Mouse (Mus musculus): Measurements from ENCODE around the gene Pex14. TPM values are rescaled to one million over a fixed set of nuclear protein-coding genes. Genes with fewer than 3 reads are reported as not detected.
A peak's percentile ranks its signal among the peaks of the same experiment; 100 is the strongest.

Gene Pex14
- polyA plus RNA-seq, 1 experiment from 2014 or later = 53.9 TPM

DNA sequence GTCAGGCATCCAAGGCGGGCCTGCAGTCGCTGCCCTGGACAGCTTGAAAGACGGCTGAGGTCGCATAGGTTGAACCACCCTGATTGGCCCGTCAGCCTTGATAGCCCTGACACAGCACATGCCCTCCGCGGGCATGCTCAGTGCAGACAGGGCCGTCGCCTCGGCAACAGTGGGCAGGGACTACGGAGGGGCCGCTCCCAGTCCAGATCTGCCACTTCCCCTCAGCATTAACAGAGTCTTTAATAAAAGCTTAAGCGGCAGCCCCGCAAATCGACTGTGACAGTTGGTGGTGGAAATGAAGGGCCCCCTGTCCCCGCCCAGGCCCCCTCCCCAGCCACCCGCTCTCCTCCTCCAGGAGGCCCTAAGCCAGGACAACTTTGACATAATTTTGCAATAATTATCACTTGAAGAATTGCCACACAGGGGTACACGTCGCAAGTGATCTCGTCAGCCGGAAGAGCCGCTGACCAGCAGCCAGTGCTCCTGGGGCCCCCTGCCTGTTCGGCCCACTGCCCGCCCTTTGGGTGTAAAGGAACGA, 158.9 kb downstream of the Pex14 start:
- peaks cover 21% of the 10 kb centered on the region for H3K4me1 ChIP-seq
- ATAC-seq (ENCODE audit: low FRiP score, low read depth) = peak; percentile 97
- H3K27me3 ChIP-seq = peaks cover 93% of the 10 kb centered on the region
- peak overlapping the region; percentile 45 for H3K4me2 ChIP-seq (replicated peaks)
- peak overlapping the region; percentile 30 for H3K27ac ChIP-seq (replicated peaks)
- no peaks in the 10 kb centered on the region for H3K9me3 ChIP-seq
- H3K36me3 ChIP-seq = no peaks in the 10 kb centered on the region
- peak overlapping the region; percentile 16; the same call in 1 of the 2 replicates for H3K9ac ChIP-seq (replicated peaks)
- 6% methylated on average over 24 of the region's 25 CpGs for WGBS
- no peak overlapping the region for H3K4me3 ChIP-seq

DNA sequence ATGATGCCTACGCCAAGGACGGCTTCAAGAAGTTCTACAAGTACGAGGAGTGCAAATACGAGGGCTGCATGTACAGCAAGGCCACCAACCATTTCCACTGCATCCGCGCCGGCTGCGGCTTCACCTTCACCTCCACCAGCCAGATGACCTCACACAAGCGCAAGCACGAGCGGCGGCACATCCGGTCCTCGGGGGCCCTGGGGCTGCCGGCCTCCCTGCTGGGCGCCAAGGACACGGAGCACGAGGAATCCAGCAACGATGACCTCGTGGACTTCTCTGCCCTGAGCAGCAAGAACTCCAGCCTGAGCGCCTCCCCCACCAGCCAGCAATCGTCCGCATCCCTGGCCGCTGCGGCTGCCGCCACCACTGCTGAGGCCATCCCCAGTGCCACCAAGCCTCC, 161.1 kb downstream of the Pex14 start:
- Histone ChIP-seq H3K27me3 (peaks cover 93% of the 10 kb centered on the region), H3K9ac (replicated peaks) (no peak overlapping the region), H3K4me3 (no peak overlapping the region), H3K4me2 (replicated peaks) (no peak overlapping the region), H3K36me3 (no peaks in the 10 kb centered on the region), H3K4me1 (peaks cover 33% of the 10 kb centered on the region), H3K27ac (replicated peaks) (no peak overlapping the region), H3K9me3 (no peaks in the 10 kb centered on the region)
- ATAC-seq (ENCODE audit: low FRiP score, low read depth) = no peak
- WGBS = 91% methylated on average over 26 of the region's 26 CpGs

DNA sequence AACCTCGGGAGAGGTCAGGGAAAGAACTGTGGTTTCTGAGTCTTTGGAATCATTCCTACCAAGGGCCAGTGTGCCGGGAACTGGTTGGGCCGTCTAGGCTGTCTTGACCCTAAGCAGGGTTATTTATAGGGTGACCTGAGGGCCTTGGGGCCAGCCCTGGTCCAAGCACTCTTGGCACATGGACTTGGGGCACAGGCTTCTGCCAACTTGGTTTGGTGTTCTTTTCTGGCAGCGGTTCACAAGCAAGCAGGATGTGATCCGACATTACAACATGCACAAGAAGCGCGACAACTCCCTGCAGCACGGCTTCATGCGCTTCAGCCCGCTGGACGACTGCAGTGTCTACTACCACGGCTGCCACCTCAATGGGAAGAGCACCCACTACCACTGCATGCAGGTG, 162.9 kb downstream of the Pex14 start:
- no peaks in the 10 kb centered on the region for H3K36me3 ChIP-seq
- no peaks in the 10 kb centered on the region for H3K9me3 ChIP-seq
- WGBS = 91% methylated on average over 12 of the region's 12 CpGs
- H3K4me2 ChIP-seq (replicated peaks) = no peak overlapping the region
- H3K27me3 ChIP-seq = peaks cover 92% of the 10 kb centered on the region
- ATAC-seq (ENCODE audit: low FRiP score, low read depth) = no peak
- peaks cover 33% of the 10 kb centered on the region for H3K4me1 ChIP-seq
- no peak overlapping the region for H3K4me3 ChIP-seq
- no peak overlapping the region for H3K27ac ChIP-seq (replicated peaks)
- H3K9ac ChIP-seq (replicated peaks) = no peak overlapping the region

DNA sequence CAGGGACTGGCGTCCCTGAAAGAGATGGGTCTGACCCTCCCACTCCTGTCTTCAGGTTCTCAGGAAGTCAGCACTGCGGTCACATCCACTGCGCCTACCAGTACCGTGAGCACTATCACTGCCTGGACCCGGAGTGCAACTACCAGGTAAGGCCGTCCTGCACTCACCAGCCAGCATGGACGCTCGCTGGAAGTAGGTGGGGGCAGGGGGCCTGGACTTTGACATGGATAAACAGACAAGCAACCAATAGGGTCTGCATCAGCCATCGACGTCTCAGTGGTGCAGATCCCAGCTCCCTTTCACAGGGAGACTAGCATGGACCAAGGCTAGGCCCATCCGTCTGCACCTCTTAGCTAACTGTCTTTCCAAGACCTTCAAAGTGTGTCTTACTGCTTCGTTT, 163.6 kb downstream of the Pex14 start:
- H3K36me3 ChIP-seq = no peaks in the 10 kb centered on the region

DNA sequence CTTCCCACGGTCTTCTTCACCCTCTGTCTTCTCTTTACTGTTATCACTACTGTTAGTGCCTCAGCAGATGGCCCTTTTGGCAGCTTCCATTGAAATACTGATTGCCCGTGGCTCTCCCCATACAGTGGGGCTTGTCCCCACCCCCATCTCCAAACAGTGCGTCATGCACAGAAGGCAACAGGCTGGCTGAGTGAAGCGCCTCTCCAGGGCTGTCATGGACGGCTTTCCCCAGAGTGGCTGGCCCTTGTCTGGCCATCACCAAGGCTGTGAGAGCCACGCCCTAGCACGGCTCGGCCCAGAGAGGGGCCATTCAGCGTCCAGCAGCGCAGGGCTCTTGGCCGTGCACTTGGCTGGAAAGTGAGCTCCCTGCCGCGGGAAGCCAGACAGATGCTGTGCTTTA, 164.5 kb downstream of the Pex14 start:
- peaks cover 30% of the 10 kb centered on the region for H3K4me1 ChIP-seq
- H3K4me3 ChIP-seq = no peak overlapping the region
- H3K9me3 ChIP-seq = no peaks in the 10 kb centered on the region
- H3K9ac ChIP-seq (replicated peaks) = no peak overlapping the region
- H3K4me2 ChIP-seq (replicated peaks) = no peak overlapping the region
- 0 out of 2 replicates have a peak overlapping the region, but pooled peaks have one; percentile 8 for H3K27ac ChIP-seq (replicated peaks)
- H3K27me3 ChIP-seq = peaks cover 98% of the 10 kb centered on the region
- ATAC-seq (ENCODE audit: low FRiP score, low read depth) = peak; percentile 31; the same call in 1 of the 2 replicates
- H3K36me3 ChIP-seq = no peaks in the 10 kb centered on the region
- WGBS = 53% methylated on average over 13 of the region's 13 CpGs

More for the DNA sequence above, 163.6 kb downstream of the Pex14 start:
- H3K4me3 ChIP-seq = no peak overlapping the region
- no peak for ATAC-seq (ENCODE audit: low FRiP score, low read depth)
- peaks cover 93% of the 10 kb centered on the region for H3K27me3 ChIP-seq
- H3K9me3 ChIP-seq = no peaks in the 10 kb centered on the region
- H3K27ac ChIP-seq (replicated peaks) = no peak overlapping the region
- H3K9ac ChIP-seq (replicated peaks) = no peak overlapping the region
- H3K4me2 ChIP-seq (replicated peaks) = no peak overlapping the region
- peaks cover 31% of the 10 kb centered on the region for H3K4me1 ChIP-seq
- WGBS = 90% methylated on average over 12 of the region's 12 CpGs

DNA sequence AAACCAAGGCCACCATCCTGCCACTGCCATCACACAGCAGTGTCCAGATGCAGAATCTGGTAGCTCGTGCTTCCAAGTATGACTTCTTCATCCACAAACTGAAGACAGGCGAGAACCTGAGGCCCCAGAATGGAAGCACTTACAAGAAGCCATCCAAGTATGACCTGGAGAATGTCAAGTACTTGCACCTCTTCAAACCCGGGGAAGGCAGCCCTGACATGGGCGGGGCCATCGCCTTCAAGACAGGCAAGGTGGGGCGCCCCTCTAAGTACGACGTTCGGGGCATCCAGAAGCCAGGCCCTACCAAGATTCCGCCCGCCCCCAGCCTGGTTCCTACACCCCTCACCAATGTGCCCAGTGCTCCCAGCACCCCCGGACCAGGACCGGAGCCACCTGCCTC, 166.6 kb downstream of the Pex14 start:
- ATAC-seq (ENCODE audit: low FRiP score, low read depth) = no peak
- Histone ChIP-seq H3K9me3 (no peaks in the 10 kb centered on the region), H3K36me3 (no peaks in the 10 kb centered on the region), H3K9ac (replicated peaks) (no peak overlapping the region), H3K4me1 (peaks cover 31% of the 10 kb centered on the region), H3K27me3 (peaks cover 98% of the 10 kb centered on the region), H3K4me3 (no peak overlapping the region), H3K4me2 (replicated peaks) (no peak overlapping the region), H3K27ac (replicated peaks) (no peak overlapping the region)
- 86% methylated on average over 13 of the region's 13 CpGs for WGBS

DNA sequence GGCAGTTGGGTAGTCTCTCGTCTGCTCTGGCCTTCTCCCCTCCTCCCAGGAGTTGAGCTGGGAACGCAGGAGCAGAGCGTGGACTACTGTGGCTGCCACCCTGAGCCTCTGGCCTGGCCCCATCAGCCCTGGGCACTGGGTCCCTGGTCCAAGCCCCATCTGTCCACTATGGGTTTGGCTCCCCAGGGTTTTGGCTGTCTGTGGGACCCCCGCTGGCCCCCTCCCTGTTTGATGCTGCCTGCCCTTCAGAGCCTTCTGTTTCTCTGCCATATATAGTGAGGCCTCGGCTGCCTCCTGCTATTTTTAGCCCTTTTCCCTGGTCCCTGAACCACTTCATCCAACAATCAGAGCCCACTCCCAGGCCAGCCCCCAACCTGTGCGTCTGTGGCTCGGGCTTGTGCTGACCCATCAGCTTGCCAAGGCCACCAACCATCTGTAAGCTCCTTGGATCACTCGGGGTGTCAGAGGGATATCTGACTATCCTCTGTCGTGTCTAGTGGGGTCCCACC, 168.9 kb downstream of the Pex14 start:
- Histone ChIP-seq H3K4me1 (peaks cover 48% of the 10 kb centered on the region), H3K27me3 (peaks cover 98% of the 10 kb centered on the region), H3K27ac (replicated peaks) (no peak overlapping the region), H3K36me3 (no peaks in the 10 kb centered on the region), H3K9me3 (no peaks in the 10 kb centered on the region), H3K4me2 (replicated peaks) (no peak overlapping the region), H3K4me3 (no peak overlapping the region), H3K9ac (replicated peaks) (no peak overlapping the region)
- 61% methylated on average over 9 of the region's 9 CpGs for WGBS
- no peak for ATAC-seq (ENCODE audit: low FRiP score, low read depth)

DNA sequence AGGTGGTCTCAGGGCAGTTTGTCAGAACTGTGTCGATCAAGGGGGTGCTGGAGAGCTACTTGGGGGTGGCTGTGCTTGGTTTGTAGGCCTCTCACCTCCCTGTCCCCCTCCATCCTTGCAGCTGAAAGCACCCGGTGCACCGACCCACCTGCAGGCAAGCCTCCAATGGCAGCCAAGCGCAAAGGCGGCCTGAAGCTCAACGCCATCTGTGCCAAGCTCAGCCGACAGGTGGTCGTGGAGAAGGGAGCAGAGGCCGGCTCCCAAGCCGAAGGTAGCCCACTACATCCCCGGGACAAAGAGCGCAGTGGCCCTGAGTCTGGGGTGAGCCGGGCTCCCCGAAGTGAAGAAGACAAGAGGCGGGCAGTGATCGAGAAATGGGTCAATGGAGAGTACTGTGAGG, 170.8 kb downstream of the Pex14 start:
- Histone ChIP-seq H3K27me3 (peaks cover 98% of the 10 kb centered on the region), H3K27ac (replicated peaks) (no peak overlapping the region), H3K4me3 (no peak overlapping the region), H3K36me3 (no peaks in the 10 kb centered on the region), H3K9me3 (no peaks in the 10 kb centered on the region), H3K9ac (replicated peaks) (no peak overlapping the region), H3K4me1 (peaks cover 51% of the 10 kb centered on the region), H3K4me2 (replicated peaks) (no peak overlapping the region)
- no peak for ATAC-seq (ENCODE audit: low FRiP score, low read depth)
- 92% methylated on average over 16 of the region's 16 CpGs for WGBS

DNA sequence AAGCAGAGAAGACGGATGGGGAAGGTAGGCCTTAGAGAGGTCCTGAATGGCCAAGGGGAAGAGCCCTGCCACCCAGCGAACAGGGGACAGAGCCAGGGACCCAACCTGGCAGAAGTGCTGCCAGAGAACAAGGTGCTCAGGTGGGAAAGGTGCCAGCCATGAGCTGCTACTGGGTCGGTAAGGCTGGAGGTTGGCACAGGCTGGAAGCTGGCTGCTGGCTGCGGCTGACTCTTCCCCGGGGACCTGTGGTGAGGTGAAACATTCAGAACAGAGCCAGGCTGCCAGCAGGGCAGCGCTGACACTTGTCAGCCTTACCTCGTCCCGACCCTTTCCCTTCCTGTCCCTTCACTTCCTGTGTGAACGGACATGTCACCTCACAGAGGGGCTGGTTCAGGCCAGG, 171.4 kb downstream of the Pex14 start:
- Histone ChIP-seq H3K4me1 (peaks cover 56% of the 10 kb centered on the region), H3K4me3 (no peak overlapping the region), H3K36me3 (no peaks in the 10 kb centered on the region), H3K27ac (replicated peaks) (no peak overlapping the region), H3K9me3 (no peaks in the 10 kb centered on the region), H3K9ac (replicated peaks) (no peak overlapping the region), H3K4me2 (replicated peaks) (no peak overlapping the region), H3K27me3 (peaks cover 98% of the 10 kb centered on the region)
- WGBS = 87% methylated on average over 9 of the region's 9 CpGs
- no peak for ATAC-seq (ENCODE audit: low FRiP score, low read depth)

DNA sequence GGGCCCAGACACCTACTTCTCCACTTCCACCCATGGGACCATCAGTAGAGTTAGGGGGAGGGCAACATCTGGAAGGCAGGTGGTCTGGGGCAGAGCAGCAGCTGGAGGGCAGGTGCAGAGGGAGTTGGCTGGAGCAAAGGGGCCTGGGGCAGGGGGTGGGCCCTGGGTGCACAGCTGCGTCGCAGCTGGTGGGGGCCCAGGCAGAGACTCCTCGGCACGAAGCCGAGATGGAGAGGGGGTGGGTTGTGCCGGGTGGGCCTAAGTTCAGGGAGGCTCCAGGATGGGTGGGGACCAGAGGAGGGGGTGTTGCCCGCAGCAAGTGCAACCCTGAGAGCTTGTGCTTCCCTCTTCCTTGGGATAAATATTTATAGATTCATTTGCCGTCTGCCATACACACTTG, 173.2 kb downstream of the Pex14 start:
- H3K36me3 ChIP-seq = no peaks in the 10 kb centered on the region
- H3K27ac ChIP-seq (replicated peaks) = no peak overlapping the region
- 44% methylated on average over 8 of the region's 8 CpGs for WGBS
- H3K9me3 ChIP-seq = no peaks in the 10 kb centered on the region
- H3K4me2 ChIP-seq (replicated peaks) = no peak overlapping the region
- no peak for ATAC-seq (ENCODE audit: low FRiP score, low read depth)
- H3K9ac ChIP-seq (replicated peaks) = no peak overlapping the region
- peaks cover 71% of the 10 kb centered on the region for H3K4me1 ChIP-seq
- H3K4me3 ChIP-seq = no peak overlapping the region
- H3K27me3 ChIP-seq = peaks cover 98% of the 10 kb centered on the region

DNA sequence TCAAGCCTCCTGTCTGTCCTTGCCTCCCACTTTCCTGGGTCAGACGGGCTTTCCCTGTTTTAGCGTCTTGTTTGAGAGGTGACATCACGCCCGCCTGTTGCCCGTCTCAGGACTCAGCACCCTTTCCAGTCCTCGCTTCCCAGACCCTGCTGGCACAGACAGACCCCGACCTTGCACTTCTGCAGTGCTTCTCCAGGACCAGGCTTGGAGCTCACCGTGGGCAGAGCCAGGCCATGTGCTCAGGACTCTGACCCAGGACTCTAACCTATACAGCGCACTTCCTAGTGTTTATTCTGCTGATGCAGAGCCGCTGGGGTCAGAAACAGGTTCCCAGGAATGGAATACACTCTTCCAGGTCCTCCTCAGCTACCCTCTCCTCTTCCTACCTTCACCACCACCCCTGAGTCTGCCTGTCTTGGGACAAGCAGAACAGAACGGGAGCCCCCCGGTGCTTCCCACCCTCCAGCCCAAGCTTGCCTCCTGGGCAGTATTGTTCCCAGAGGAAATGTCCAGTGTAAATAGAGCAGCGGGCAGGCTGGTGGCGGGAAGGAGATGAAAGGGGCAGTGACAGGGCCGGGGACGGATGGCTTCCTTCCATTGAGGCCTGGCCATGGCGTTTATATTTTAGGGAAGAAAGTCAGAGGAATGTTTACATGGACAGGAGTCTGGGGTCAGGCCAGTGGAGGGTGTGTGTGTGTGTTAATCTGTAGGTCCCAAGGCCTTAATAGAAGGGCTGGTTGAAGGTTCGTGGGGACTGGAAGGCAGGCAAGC, 173.9 kb downstream of the Pex14 start:
- H3K27me3 ChIP-seq = peaks cover 98% of the 10 kb centered on the region
- 24% methylated on average over 18 of the region's 18 CpGs for WGBS
- H3K4me3 ChIP-seq = no peak overlapping the region
- H3K4me1 ChIP-seq = peaks cover 73% of the 10 kb centered on the region
- H3K9me3 ChIP-seq = no peaks in the 10 kb centered on the region
- no peaks in the 10 kb centered on the region for H3K36me3 ChIP-seq
- no peak overlapping the region for H3K4me2 ChIP-seq (replicated peaks)
- no peak overlapping the region for H3K27ac ChIP-seq (replicated peaks)
- ATAC-seq (ENCODE audit: low FRiP score, low read depth) = no peak
- no peak overlapping the region for H3K9ac ChIP-seq (replicated peaks)

DNA sequence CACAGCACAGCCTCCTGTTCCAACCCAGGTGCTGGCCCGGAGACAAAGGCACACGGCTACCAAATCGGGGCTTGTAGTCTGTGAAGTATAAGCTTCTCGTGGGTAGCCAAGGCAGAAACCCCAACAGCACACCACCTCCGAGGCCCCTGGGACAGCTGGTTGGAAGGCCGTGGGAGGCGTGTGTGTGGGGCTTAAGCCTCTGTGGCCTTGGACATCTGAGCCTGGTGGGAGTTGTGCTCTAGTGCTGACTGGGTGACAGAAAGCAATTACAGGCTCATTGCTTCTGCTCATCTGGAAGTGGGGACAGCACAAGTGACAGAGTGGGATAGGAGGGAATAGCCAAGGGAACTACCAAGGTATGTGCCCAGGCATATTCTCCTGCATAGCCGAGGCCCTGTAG, 175.7 kb downstream of the Pex14 start:
- Histone ChIP-seq H3K4me1 (peaks cover 69% of the 10 kb centered on the region), H3K27ac (replicated peaks) (no peak overlapping the region), H3K27me3 (peaks cover 98% of the 10 kb centered on the region), H3K9ac (replicated peaks) (no peak overlapping the region), H3K9me3 (no peaks in the 10 kb centered on the region), H3K4me2 (replicated peaks) (no peak overlapping the region), H3K36me3 (no peaks in the 10 kb centered on the region), H3K4me3 (no peak overlapping the region)
- no peak for ATAC-seq (ENCODE audit: low FRiP score, low read depth)
- 69% methylated on average over 8 of the region's 8 CpGs for WGBS

Data from midbrain, embryonic 12.5 days (tissue).